Mouse (Mus musculus) ES-Bruce4 (cell line): ENCODE measurements around the gene Scp2. TPM values are rescaled to one million over a fixed set of nuclear protein-coding genes. Genes with fewer than 3 reads are reported as not detected.

Experiments
- H3K27ac ChIP-seq: 2 replicates; pipeline ENCODE4 v1.5.1; 2012; ENCODE audit warnings: low read length, inconsistent platforms; ENCODE audit not compliant: insufficient read depth
- H3K27me3 ChIP-seq: 2 replicates; pipeline ENCODE4 v1.6.1; 2012; ENCODE audit warnings: mild to moderate bottlenecking, low read length, inconsistent platforms; ENCODE audit not compliant: control insufficient read depth, poor library complexity, insufficient read depth, severe bottlenecking
- H3K36me3 ChIP-seq: 2 replicates; pipeline ENCODE4 v1.6.1; 2012; ENCODE audit warnings: inconsistent platforms, mild to moderate bottlenecking, low read length, moderate library complexity; ENCODE audit not compliant: control insufficient read depth, poor library complexity, insufficient read depth, severe bottlenecking
- H3K4me1 ChIP-seq: one replicate; pipeline ENCODE4 v1.8.1; 2011; ENCODE audit warnings: low read length; ENCODE audit not compliant: control insufficient read depth, insufficient read depth
- H3K4me3 ChIP-seq: 2 replicates; pipeline ENCODE4 v1.5.1; 2011; ENCODE audit warnings: low read depth, mild to moderate bottlenecking, low read length
- H3K9ac ChIP-seq: 2 replicates; pipeline ENCODE4 v1.6.1; 2012; ENCODE audit warnings: low read depth, mild to moderate bottlenecking, inconsistent platforms; ENCODE audit not compliant: poor library complexity, severe bottlenecking
- H3K9me3 ChIP-seq: replicated peaks from 2 replicates; pipeline ENCODE4 v1.6.1; 2012; ENCODE audit warnings: mild to moderate bottlenecking, low read length, inconsistent platforms; ENCODE audit not compliant: control insufficient read depth, poor library complexity, insufficient read depth, severe bottlenecking
- CTCF ChIP-seq: IDR thresholded peaks from one replicate; pipeline ENCODE4 v1.8.1; 2011; ENCODE audit warnings: low read depth, low read length
- EP300 ChIP-seq: IDR thresholded peaks from 2 replicates; pipeline ENCODE4 v1.6.1; 2011; ENCODE audit warnings: low read depth, low read length; ENCODE audit not compliant: insufficient read depth
- POLR2A ChIP-seq: IDR thresholded peaks from one replicate; pipeline ENCODE4 v1.8.1; 2011; ENCODE audit warnings: low read length; ENCODE audit not compliant: insufficient read depth
- polyA plus RNA-seq: library from polyadenylated mRNA; stranded (reverse); fragments of >200 nt; gene quantifications from 2 replicates; pipeline ENCODE4 v1.2.4, GENCODE M21; 2011; ENCODE audit warnings: low read depth; ENCODE audit not compliant: missing spikeins, insufficient read depth, insufficient read length

Scp2 gene
- polyA plus RNA-seq, 1 experiment, result 54.4 TPM

GRCm38 (mm10) chr4:108023186-108023585 is 121.6 kb downstream of the Scp2 start:
- H3K4me3 ChIP-seq, result no peak overlapping the region
- no peaks in the 10 kb centered on the region for H3K36me3 ChIP-seq
- H3K27me3 ChIP-seq, result no peaks in the 10 kb centered on the region
- no peak overlapping the region for H3K9ac ChIP-seq
- H3K9me3 ChIP-seq, result no peaks in the 10 kb centered on the region
- peaks cover 7% of the 10 kb centered on the region for H3K4me1 ChIP-seq
- TF ChIP-seq EP300, result no peak
- no peak for TF ChIP-seq POLR2A
- TF ChIP-seq CTCF, result no peak
- H3K27ac ChIP-seq, result no peak overlapping the region

- Histone ChIP-seq H3K27ac (no peak overlapping the region), H3K27me3 (no peaks in the 10 kb centered on the region), H3K36me3 (no peaks in the 10 kb centered on the region), H3K9ac (no peak overlapping the region), H3K4me3 (no peak overlapping the region), H3K4me1 (peaks cover 5% of the 10 kb centered on the region), H3K9me3 (no peaks in the 10 kb centered on the region)
- TF ChIP-seq EP300, result no peak
- TF ChIP-seq POLR2A, result no peak
- TF ChIP-seq CTCF, result no peak
Observed at GRCm38 (mm10) chr4:108020178-108020577, 124.6 kb downstream of the Scp2 start.

GRCm38 (mm10) chr4:108018961-108019921 is 125.6 kb downstream of the Scp2 start:
- no peak overlapping the region for H3K9ac ChIP-seq
- H3K36me3 ChIP-seq, result no peaks in the 10 kb centered on the region
- no peak for TF ChIP-seq EP300
- TF ChIP-seq POLR2A, result no peak
- TF ChIP-seq CTCF, result no peak
- no peaks in the 10 kb centered on the region for H3K9me3 ChIP-seq
- H3K27ac ChIP-seq, result no peak overlapping the region
- no peaks in the 10 kb centered on the region for H3K27me3 ChIP-seq
- H3K4me3 ChIP-seq, result no peak overlapping the region
- H3K4me1 ChIP-seq, result peaks cover 5% of the 10 kb centered on the region

- TF ChIP-seq CTCF, result no peak
- no peak for TF ChIP-seq POLR2A
- TF ChIP-seq EP300, result no peak
- Histone ChIP-seq H3K9me3 (no peaks in the 10 kb centered on the region), H3K4me3 (no peak overlapping the region), H3K27ac (no peak overlapping the region), H3K27me3 (no peaks in the 10 kb centered on the region), H3K4me1 (peaks cover 5% of the 10 kb centered on the region), H3K36me3 (no peaks in the 10 kb centered on the region), H3K9ac (no peak overlapping the region)
Observed at GRCm38 (mm10) chr4:108018241-108018923, 126.4 kb downstream of the Scp2 start.

GRCm38 (mm10) chr4:108017839-108018238 is 127.0 kb downstream of the Scp2 start:
- Histone ChIP-seq H3K27ac (no peak overlapping the region), H3K9me3 (no peaks in the 10 kb centered on the region), H3K4me3 (no peak overlapping the region), H3K4me1 (peaks cover 5% of the 10 kb centered on the region), H3K9ac (no peak overlapping the region), H3K36me3 (no peaks in the 10 kb centered on the region), H3K27me3 (no peaks in the 10 kb centered on the region)
- TF ChIP-seq CTCF (no peak), EP300 (no peak), POLR2A (no peak)

GRCm38 (mm10) chr4:108016321-108016720 is 128.5 kb downstream of the Scp2 start:
- H3K9ac ChIP-seq, result no peak overlapping the region
- H3K27ac ChIP-seq, result no peak overlapping the region
- H3K4me3 ChIP-seq, result no peak overlapping the region
- no peaks in the 10 kb centered on the region for H3K36me3 ChIP-seq
- no peak for TF ChIP-seq CTCF
- TF ChIP-seq EP300, result no peak
- TF ChIP-seq POLR2A, result no peak
- peaks cover 2% of the 10 kb centered on the region for H3K4me1 ChIP-seq
- H3K27me3 ChIP-seq, result no peaks in the 10 kb centered on the region
- no peaks in the 10 kb centered on the region for H3K9me3 ChIP-seq
